Mouse (Mus musculus): ENCODE results near the gene Pdlim5. TPM values are rescaled to one million over a fixed set of nuclear protein-coding genes. Genes with fewer than 3 reads are reported as not detected.

The Pdlim5 gene
- total RNA-seq (2023): 10 to 100 TPM; 54.6 to 67.4 TPM

DNA sequence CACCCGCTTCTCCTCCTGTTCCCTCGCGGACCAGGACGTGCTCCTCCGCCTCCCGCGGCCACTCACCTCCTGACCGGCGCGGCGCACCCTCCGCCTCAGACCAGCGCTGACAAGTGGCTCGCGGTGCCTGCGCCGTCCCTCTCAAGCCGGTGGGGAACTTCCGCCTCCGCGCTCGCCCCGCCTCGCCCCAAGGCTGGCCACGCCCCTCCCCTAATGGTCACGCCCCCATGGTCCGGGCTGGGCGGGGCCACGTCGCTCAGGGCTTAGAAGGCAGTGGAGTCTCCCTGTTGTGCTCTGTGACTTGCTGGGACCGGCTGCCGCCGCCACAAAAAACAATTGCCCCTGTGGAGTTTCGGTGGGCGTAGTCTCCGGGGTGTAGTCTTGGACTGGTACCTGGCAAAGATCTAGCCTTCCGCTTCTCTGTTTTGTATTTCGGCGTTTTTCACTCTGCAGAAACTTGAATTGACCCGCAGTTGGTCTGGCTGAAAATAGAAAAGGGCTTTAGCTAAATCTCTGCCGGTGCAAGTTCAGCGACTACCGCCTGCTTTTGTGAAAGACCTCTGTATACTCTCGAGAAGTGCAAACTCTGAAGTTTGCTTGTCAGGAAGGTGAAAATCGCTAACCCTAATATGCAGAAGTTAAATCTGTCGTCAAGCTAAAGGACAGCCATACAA is at the start of gene Pdlim5:
Gene Pdlim5, minus strand, starts transcription at position 177 of the 674 bp plus-strand sequence.

Other genes with a start within 250 kb of the Pdlim5 start
- gene Bmpr1b, start 226.3 kb downstream of the Pdlim5 start, total RNA-seq (2023): not detected
- gene Gbp5, start 98.3 kb upstream of the Pdlim5 start, total RNA-seq (2023): 1 to 10 TPM; 4.4 to 5.0 TPM
- gene Gbp7, start 134.6 kb upstream of the Pdlim5 start, total RNA-seq (2023): 1 to 10 TPM; 7.9 to 8.7 TPM
- gene Gbp3, start 164.3 kb upstream of the Pdlim5 start, total RNA-seq (2023): 10 to 100 TPM in 1 of 2 experiments, 1 to 10 TPM in 1; 9.1 to 11.0 TPM
- gene Gbp2b, start 199.2 kb upstream of the Pdlim5 start, total RNA-seq (2023): not detected
- 10 to 100 TPM in 1 of 2 experiments, 1 to 10 TPM in 1; 6.6 to 10.2 TPM for gene Gbp2, start 224.9 kb upstream of the Pdlim5 start, total RNA-seq (2023)